Mouse (Mus musculus) ES-E14 (cell line): ENCODE measurements around the gene Slc23a3. TPM values are rescaled to one million over a fixed set of nuclear protein-coding genes. Genes with fewer than 3 reads are reported as not detected.
A peak's percentile ranks its signal among the peaks of the same experiment; 100 is the strongest.

Source experiments
- DNase-seq: peaks from one replicate; pipeline ENCODE4 v3.0.0-alpha.2; 2013; ENCODE audit warnings: low read depth, low spot score
- H3K27ac ChIP-seq: 2 replicates; pipeline ENCODE4 v1.5.1; 2012; ENCODE audit warnings: low read depth, mild to moderate bottlenecking, low read length, moderate library complexity, mixed read lengths; ENCODE audit not compliant: poor library complexity, insufficient read depth, severe bottlenecking
- H3K36me3 ChIP-seq: 2 replicates; pipeline ENCODE4 v1.6.1; 2012; ENCODE audit warnings: mild to moderate bottlenecking, low read length, moderate library complexity, mixed read lengths; ENCODE audit not compliant: control insufficient read depth, poor library complexity, insufficient read depth, severe bottlenecking
- H3K4me1 ChIP-seq, 2 experiments: fragments of 150-350 bp in 1 of 2; sonication (generic) in 1 of 2; 2 replicates each; pipeline ENCODE4 v1.6.1; 2012; ENCODE audit warnings: low read length in 2 of 2, mild to moderate bottlenecking in 1 of 2, mixed read lengths in 1 of 2; ENCODE audit not compliant: control insufficient read depth in 2 of 2, insufficient read depth in 2 of 2, poor library complexity in 1 of 2
- H3K4me3 ChIP-seq, 2 experiments: fragments of 150-350 bp in 1 of 2; sonication (generic) in 1 of 2; 2 replicates each; pipeline ENCODE4 v1.5.1; 2012; ENCODE audit warnings: low read length in 2 of 2, low read depth in 1 of 2, mild to moderate bottlenecking in 1 of 2, mixed read lengths in 1 of 2; ENCODE audit not compliant: insufficient read depth in 1 of 2, poor library complexity in 1 of 2, severe bottlenecking in 1 of 2
- H3K9ac ChIP-seq: 2 replicates; pipeline ENCODE4 v1.6.1; 2012; ENCODE audit warnings: low read depth, mild to moderate bottlenecking, low read length, mixed read lengths; ENCODE audit not compliant: poor library complexity, insufficient read depth, severe bottlenecking
- H3K9me3 ChIP-seq: fragments of 150-350 bp; sonication (generic); 2 replicates; pipeline ENCODE4 v1.6.1; 2012; ENCODE audit warnings: low read depth, mild to moderate bottlenecking, low read length; ENCODE audit not compliant: control insufficient read depth, insufficient read depth
- CHD2 ChIP-seq: IDR thresholded peaks from 2 replicates; pipeline ENCODE4 v1.6.1; 2014; ENCODE audit warnings: mild to moderate bottlenecking, low read depth, low read length, inconsistent platforms
- HCFC1 ChIP-seq: IDR thresholded peaks from 2 replicates; pipeline ENCODE4 v1.6.1; 2012; ENCODE audit warnings: low read length, inconsistent platforms, borderline replicate concordance; ENCODE audit not compliant: insufficient read depth
- MAFK ChIP-seq: IDR thresholded peaks from 2 replicates; pipeline ENCODE4 v1.6.1; 2014; ENCODE audit warnings: mild to moderate bottlenecking, low read depth, low read length, inconsistent platforms; ENCODE audit not compliant: insufficient read depth
- ZC3H11A ChIP-seq: IDR thresholded peaks from 2 replicates; pipeline ENCODE4 v1.6.1; 2012; ENCODE audit warnings: low read depth, mild to moderate bottlenecking, inconsistent platforms, low read length, borderline replicate concordance
- ZNF384 ChIP-seq: IDR thresholded peaks from 2 replicates; pipeline ENCODE4 v1.6.1; 2012; ENCODE audit warnings: low read depth, low read length, inconsistent platforms
- in situ Hi-C, 2 experiments: fragments of 600-800 bp; cut with MboI; formaldehyde crosslinking; loops; one replicate each; pipeline ENCODE4 v1.15.1; 2025; ENCODE audit warnings: low sequenced_read_pairs in 2 of 2, inconsistent platforms in 1 of 2; ENCODE audit not compliant: unreplicated experiment in 2 of 2
- total RNA-seq: library from RNA; depleted of rRNA; stranded (reverse); fragments of 300-350 nt; gene quantifications from 2 replicates; pipeline ENCODE4 v1.2.3, GENCODE M21; 2012

Slc23a3 gene
- total RNA-seq, 1 experiment: 0.31 TPM

- in situ Hi-C loops: no loop called here
- no peak overlapping the region for H3K27ac ChIP-seq
- no peaks in the 10 kb centered on the region for H3K4me1 ChIP-seq
- no peak for TF ChIP-seq HCFC1
- no peak for TF ChIP-seq MAFK
- TF ChIP-seq ZNF384: no peak
- no peak for TF ChIP-seq CHD2
- no peak for TF ChIP-seq ZC3H11A
- no peak overlapping the region for H3K4me3 ChIP-seq
- H3K9me3 ChIP-seq: no peaks in the 10 kb centered on the region
- H3K36me3 ChIP-seq: peaks cover 21% of the 10 kb centered on the region; the same call in 1 of the 2 replicates
- DNase-seq: no peak
- no peak overlapping the region for H3K9ac ChIP-seq
These were observed 13.9 kb upstream of the Slc23a3 start for GRCm38 (mm10) chr1:75147411-75148135.

- Histone ChIP-seq H3K9ac (no peak overlapping the region), H3K9me3 (no peaks in the 10 kb centered on the region), H3K4me1 (no peaks in the 10 kb centered on the region; a peak in 1 of 4 replicates), H3K27ac (no peak overlapping the region), H3K36me3 (peaks cover 21% of the 10 kb centered on the region; the same call in 1 of the 2 replicates), H3K4me3 (no peak overlapping the region)
- TF ChIP-seq ZNF384: no peak
- TF ChIP-seq HCFC1: no peak
- no peak for TF ChIP-seq ZC3H11A
- TF ChIP-seq CHD2: no peak
- in situ Hi-C loops: no loop called here
- DNase-seq: no peak
These were observed 11.9 kb upstream of the Slc23a3 start for GRCm38 (mm10) chr1:75145589-75145988.

GRCm38 (mm10) chr1:75142301-75143261 lies 8.9 kb upstream of the Slc23a3 start, which contains the start of the genes Cnppd1 and Retreg2:
TSS of gene Cnppd1 (minus strand) at chr1:75142711.
TSS of gene Retreg2 (plus strand) at chr1:75142778.
- peak within 1 kb of the TSS; percentile 50; the same call in 1 of the 2 replicates for H3K27ac ChIP-seq
- H3K4me3 ChIP-seq: peak within 1 kb of the TSS; percentile 67 to 85
- peak; percentile 90 for DNase-seq
- H3K9me3 ChIP-seq: no peaks in the 10 kb centered on the region
- H3K36me3 ChIP-seq: peaks cover 20% of the 10 kb centered on the region; the same call in 1 of the 2 replicates
- no peak for TF ChIP-seq CHD2
- TF ChIP-seq ZNF384: peak; percentile 86
- TF ChIP-seq ZC3H11A: no peak
- TF ChIP-seq HCFC1: peak; percentile 62; the same call in 1 of the 2 replicates
- in situ Hi-C loops: no loop called here
- peak within 1 kb of the TSS; percentile 82 for H3K9ac ChIP-seq
- no peaks in the 10 kb centered on the region; a peak in 1 of 4 replicates for H3K4me1 ChIP-seq

GRCm38 (mm10) chr1:75141486-75142190 lies 7.9 kb upstream of the Slc23a3 start:
- no peak for DNase-seq
- Histone ChIP-seq H3K4me1 (no peaks in the 10 kb centered on the region; a peak in 1 of 4 replicates), H3K36me3 (peaks cover 15% of the 10 kb centered on the region; the same call in 1 of the 2 replicates), H3K9ac (peak overlapping the region; percentile 82), H3K9me3 (no peaks in the 10 kb centered on the region), H3K4me3 (peak overlapping the region; percentile 52 to 85), H3K27ac (no peak overlapping the region)
- no peak for TF ChIP-seq HCFC1
- no peak for TF ChIP-seq MAFK
- no peak for TF ChIP-seq ZC3H11A
- TF ChIP-seq ZNF384: no peak
- TF ChIP-seq CHD2: no peak
- in situ Hi-C loops: no loop called here
